Mouse (Mus musculus): ENCODE results near the gene Phf12. TPM values are rescaled to one million over a fixed set of nuclear protein-coding genes. Genes with fewer than 3 reads are reported as not detected.

Phf12 gene
- polyA plus RNA-seq, 1 experiment from 2014 or later, result 15.5 TPM

- Histone ChIP-seq H3K4me2 (no peak overlapping the region), H3K36me3 (no peaks in the 10 kb centered on the region), H3K4me3 (no peak overlapping the region), H3K9me3 (no peaks in the 10 kb centered on the region), H3K4me1 (no peaks in the 10 kb centered on the region), H3K27ac (no peak overlapping the region), H3K27me3 (no peaks in the 10 kb centered on the region), H3K9ac (no peak overlapping the region)
- WGBS, result 47% methylated on average over 2 of the region's 2 CpGs
- ATAC-seq (ENCODE audit: borderline replicate concordance, extremely low read depth, low FRiP score, low TSS enrichment), result no peak
These were observed 84.1 kb downstream of the Phf12 start for GRCm38 (mm10) chr11:78066641-78067040.

GRCm38 (mm10) chr11:78067566-78067965, 85.0 kb downstream of the Phf12 start:
- no peak overlapping the region for H3K4me3 ChIP-seq
- no peak for ATAC-seq (ENCODE audit: borderline replicate concordance, extremely low read depth, low FRiP score, low TSS enrichment)
- 65% methylated on average over 5 of the region's 5 CpGs for WGBS

GRCm38 (mm10) chr11:78069130-78069529, 86.6 kb downstream of the Phf12 start:
- no peaks in the 10 kb centered on the region for H3K4me1 ChIP-seq
- H3K36me3 ChIP-seq, result peaks cover 9% of the 10 kb centered on the region
- H3K4me2 ChIP-seq, result no peak overlapping the region
- H3K27me3 ChIP-seq, result no peaks in the 10 kb centered on the region
- H3K9me3 ChIP-seq, result no peaks in the 10 kb centered on the region
- 70% methylated on average over 5 of the region's 5 CpGs for WGBS
- H3K27ac ChIP-seq, result no peak overlapping the region
- H3K9ac ChIP-seq, result no peak overlapping the region
- no peak for ATAC-seq (ENCODE audit: borderline replicate concordance, extremely low read depth, low FRiP score, low TSS enrichment)
- H3K4me3 ChIP-seq, result no peak overlapping the region

More at GRCm38 (mm10) chr11:78067566-78067965, 85.0 kb downstream of the Phf12 start:
- no peaks in the 10 kb centered on the region for H3K36me3 ChIP-seq
- no peaks in the 10 kb centered on the region for H3K9me3 ChIP-seq
- no peak overlapping the region for H3K9ac ChIP-seq
- no peaks in the 10 kb centered on the region for H3K27me3 ChIP-seq
- H3K27ac ChIP-seq, result no peak overlapping the region
- H3K4me2 ChIP-seq, result no peak overlapping the region
- no peaks in the 10 kb centered on the region for H3K4me1 ChIP-seq

- H3K4me2 ChIP-seq, result no peak overlapping the region
- no peak overlapping the region for H3K27ac ChIP-seq
- no peaks in the 10 kb centered on the region for H3K9me3 ChIP-seq
- no peaks in the 10 kb centered on the region for H3K27me3 ChIP-seq
- H3K4me1 ChIP-seq, result no peaks in the 10 kb centered on the region
- peak; percentile 52; the same call in 1 of the 2 replicates for ATAC-seq (ENCODE audit: borderline replicate concordance, extremely low read depth, low FRiP score, low TSS enrichment)
- no peak overlapping the region for H3K4me3 ChIP-seq
- peaks cover 15% of the 10 kb centered on the region for H3K36me3 ChIP-seq
- H3K9ac ChIP-seq, result no peak overlapping the region
- WGBS, result 79% methylated on average over 6 of the region's 6 CpGs
These were observed 87.1 kb downstream of the Phf12 start for GRCm38 (mm10) chr11:78069646-78070045.

GRCm38 (mm10) chr11:78071938-78072337, 89.4 kb downstream of the Phf12 start:
- no peak overlapping the region for H3K9ac ChIP-seq
- no peaks in the 10 kb centered on the region for H3K9me3 ChIP-seq
- no peak overlapping the region for H3K4me3 ChIP-seq
- ATAC-seq (ENCODE audit: borderline replicate concordance, extremely low read depth, low FRiP score, low TSS enrichment), result no peak
- 77% methylated on average over 5 of the region's 5 CpGs for WGBS
- no peaks in the 10 kb centered on the region for H3K27me3 ChIP-seq
- H3K36me3 ChIP-seq, result peaks cover 36% of the 10 kb centered on the region
- H3K4me2 ChIP-seq, result no peak overlapping the region
- no peaks in the 10 kb centered on the region for H3K4me1 ChIP-seq
- H3K27ac ChIP-seq, result no peak overlapping the region

GRCm38 (mm10) chr11:78072425-78073130, 90.0 kb downstream of the Phf12 start:
- 24% methylated on average over 6 of the region's 6 CpGs for WGBS
- H3K9me3 ChIP-seq, result no peaks in the 10 kb centered on the region
- H3K4me1 ChIP-seq, result no peaks in the 10 kb centered on the region
- H3K9ac ChIP-seq, result no peak overlapping the region
- H3K4me3 ChIP-seq, result no peak overlapping the region
- peak; percentile 47; the same call in 1 of the 2 replicates for ATAC-seq (ENCODE audit: borderline replicate concordance, extremely low read depth, low FRiP score, low TSS enrichment)
- peaks cover 41% of the 10 kb centered on the region for H3K36me3 ChIP-seq
- H3K27ac ChIP-seq, result no peak overlapping the region
- H3K27me3 ChIP-seq, result no peaks in the 10 kb centered on the region
- no peak overlapping the region for H3K4me2 ChIP-seq

GRCm38 (mm10) chr11:78073577-78074276, 91.2 kb downstream of the Phf12 start:
- WGBS, result 94% methylated on average over 9 of the region's 9 CpGs
- Histone ChIP-seq H3K9me3 (no peaks in the 10 kb centered on the region), H3K36me3 (peaks cover 47% of the 10 kb centered on the region), H3K4me2 (no peak overlapping the region), H3K27me3 (no peaks in the 10 kb centered on the region), H3K9ac (no peak overlapping the region), H3K27ac (no peak overlapping the region), H3K4me1 (no peaks in the 10 kb centered on the region), H3K4me3 (no peak overlapping the region)
- ATAC-seq (ENCODE audit: borderline replicate concordance, extremely low read depth, low FRiP score, low TSS enrichment), result no peak; the same call in 1 of the 2 replicates

- Histone ChIP-seq H3K9me3 (no peaks in the 10 kb centered on the region), H3K4me2 (no peak overlapping the region), H3K27me3 (no peaks in the 10 kb centered on the region), H3K4me1 (peaks cover 5% of the 10 kb centered on the region; the same call in 1 of the 2 replicates), H3K4me3 (no peak overlapping the region), H3K36me3 (peaks cover 47% of the 10 kb centered on the region), H3K27ac (no peak overlapping the region), H3K9ac (no peak overlapping the region)
- 86% methylated on average over 2 of the region's 2 CpGs for WGBS
- ATAC-seq (ENCODE audit: borderline replicate concordance, extremely low read depth, low FRiP score, low TSS enrichment), result no peak; the same call in 1 of the 2 replicates
These were observed 91.7 kb downstream of the Phf12 start for GRCm38 (mm10) chr11:78074277-78074652.

GRCm38 (mm10) chr11:78074666-78075065, 92.1 kb downstream of the Phf12 start:
- Histone ChIP-seq H3K27ac (no peak overlapping the region), H3K9me3 (no peaks in the 10 kb centered on the region), H3K9ac (no peak overlapping the region), H3K36me3 (peaks cover 47% of the 10 kb centered on the region), H3K4me1 (peaks cover 9% of the 10 kb centered on the region), H3K4me3 (no peak overlapping the region), H3K4me2 (no peak overlapping the region), H3K27me3 (no peaks in the 10 kb centered on the region)
- WGBS, result 87% methylated on average over 4 of the region's 4 CpGs
- ATAC-seq (ENCODE audit: borderline replicate concordance, extremely low read depth, low FRiP score, low TSS enrichment), result no peak

MicroRNAs encoded within 50 kb of the gene (microRNA counts, 519-probe panel; counts per million panel counts)
- microRNA mmu-miR-144 (3,592 counts per million, percentile 93 among the panel's probes with 10 or more counts), microRNA mmu-miR-451 (3,172 counts per million, percentile 83 among the panel's probes with 10 or more counts)

Small RNA genes lying within 50 kb of the gene (microRNA-seq; reads per million reads assigned to microRNA genes)
- gene Mir144, result 298 reads per million, percentile 65 among the genes with 10 or more reads in this experiment
- not detected for gene Mir451a
- not detected for gene Mir451b

Other genes with a start within 250 kb of the Phf12 start
- gene Myo18a, start 219.5 kb upstream of the Phf12 start, polyA plus RNA-seq (2015; fragmentation: Nextera tagmentation; extraction: Ambion mirVana), result 37.8 and 46.2 TPM in 2 replicates
- gene Gm10277, start 195.0 kb upstream of the Phf12 start, polyA plus RNA-seq (2015; fragmentation: Nextera tagmentation; extraction: Ambion mirVana), result 0.94 and 1.5 TPM in 2 replicates
- 1.2 and 1.6 TPM in 2 replicates for gene Pipox, start 88.7 kb upstream of the Phf12 start, polyA plus RNA-seq (2015; fragmentation: Nextera tagmentation; extraction: Ambion mirVana)
- 0.23 and 0.51 TPM in 2 replicates for gene Sez6, start 52.0 kb upstream of the Phf12 start, polyA plus RNA-seq (2015; fragmentation: Nextera tagmentation; extraction: Ambion mirVana)
- gene Dhrs13, start 49.5 kb downstream of the Phf12 start, polyA plus RNA-seq (2015; fragmentation: Nextera tagmentation; extraction: Ambion mirVana), result 18.7 and 19.8 TPM in 2 replicates
- 65.9 and 67.2 TPM in 2 replicates for gene Flot2, start 55.2 kb downstream of the Phf12 start, polyA plus RNA-seq (2015; fragmentation: Nextera tagmentation; extraction: Ambion mirVana)
- 34.3 and 36.4 TPM in 2 replicates for gene Eral1, start 97.6 kb downstream of the Phf12 start, polyA plus RNA-seq (2015; fragmentation: Nextera tagmentation; extraction: Ambion mirVana)
- gene Fam222b, start 111.9 kb downstream of the Phf12 start, polyA plus RNA-seq (2015; fragmentation: Nextera tagmentation; extraction: Ambion mirVana), result 12.4 and 13.9 TPM in 2 replicates
- 82.4 and 88.4 TPM in 2 replicates for gene Traf4, start 182.8 kb downstream of the Phf12 start, polyA plus RNA-seq (2015; fragmentation: Nextera tagmentation; extraction: Ambion mirVana)
- gene Nek8, start 193.9 kb downstream of the Phf12 start, polyA plus RNA-seq (2015; fragmentation: Nextera tagmentation; extraction: Ambion mirVana), result 19.2 and 20.3 TPM in 2 replicates
- gene Tlcd1, start 194.0 kb downstream of the Phf12 start, polyA plus RNA-seq (2015; fragmentation: Nextera tagmentation; extraction: Ambion mirVana), result 20.2 and 22.9 TPM in 2 replicates
- gene Rpl23a, start 200.8 kb downstream of the Phf12 start, polyA plus RNA-seq (2015; fragmentation: Nextera tagmentation; extraction: Ambion mirVana), result 1,297 and 1,378 TPM in 2 replicates
- 141 and 147 TPM in 2 replicates for gene Rab34, start 205.7 kb downstream of the Phf12 start, polyA plus RNA-seq (2015; fragmentation: Nextera tagmentation; extraction: Ambion mirVana)
- 4.4 and 4.7 TPM in 2 replicates for gene Proca1, start 210.6 kb downstream of the Phf12 start, polyA plus RNA-seq (2015; fragmentation: Nextera tagmentation; extraction: Ambion mirVana)

Data from lung, embryonic 15.5 days (tissue).